Mouse (Mus musculus) forebrain, postnatal 0 days (tissue): ENCODE measurements around the gene Gm43720. TPM values are rescaled to one million over a fixed set of nuclear protein-coding genes. Genes with fewer than 3 reads are reported as not detected.
A peak's percentile ranks its signal among the peaks of the same experiment; 100 is the strongest.

ENCODE experiments used
- ATAC-seq: fragments of 200-750 bp; cut with Nextera tagmentation; 2 replicates; pipeline ENCODE4 v1.8.0; 2017; ENCODE audit warnings: mild to moderate bottlenecking, moderate library complexity
- DNase-seq: peaks from one replicate; pipeline ENCODE4 v3.0.0-alpha.2; 2015
- H3K27ac ChIP-seq: fragments of 300-500 bp; sonication (generic); 2 replicates; pipeline ENCODE4 v1.5.1; 2014; ENCODE audit warnings: low read depth, mild to moderate bottlenecking, antibody characterized with exemption, low read length, moderate library complexity, mixed read lengths
- H3K27me3 ChIP-seq: fragments of 300-500 bp; sonication (generic); 2 replicates; pipeline ENCODE4 v1.6.1; 2014; ENCODE audit warnings: mild to moderate bottlenecking, low read length, mixed read lengths; ENCODE audit not compliant: insufficient read depth
- H3K36me3 ChIP-seq: fragments of 300-500 bp; sonication (generic); 2 replicates; pipeline ENCODE4 v1.6.1; 2014; ENCODE audit warnings: mild to moderate bottlenecking, moderate library complexity; ENCODE audit not compliant: insufficient read depth
- H3K4me1 ChIP-seq: fragments of 300-500 bp; sonication (generic); 2 replicates; pipeline ENCODE4 v1.6.1; 2014; ENCODE audit warnings: antibody characterized with exemption; ENCODE audit not compliant: insufficient read depth
- H3K4me2 ChIP-seq: fragments of 300-500 bp; sonication (generic); 2 replicates; pipeline ENCODE4 v1.6.1; 2014; ENCODE audit warnings: low read depth, mild to moderate bottlenecking, moderate library complexity
- H3K4me3 ChIP-seq: fragments of 300-500 bp; sonication (generic); 2 replicates; pipeline ENCODE4 v1.5.1; 2014; ENCODE audit warnings: low read depth, low read length, mixed read lengths
- H3K9ac ChIP-seq: fragments of 300-500 bp; sonication (generic); 2 replicates; pipeline ENCODE4 v1.6.1; 2014; ENCODE audit warnings: mild to moderate bottlenecking
- H3K9me3 ChIP-seq: fragments of 300-500 bp; sonication (generic); 2 replicates; pipeline ENCODE4 v1.6.1; 2016; ENCODE audit warnings: low read length
- CTCF ChIP-seq: sonication (generic); IDR thresholded peaks from 2 replicates; pipeline ENCODE4 v1.5.1; 2016; ENCODE audit warnings: antibody characterized with exemption, control low read depth, low read depth
- WGBS: fragments of 180-500 bp; shearing (Covaris S2); extraction: QIAGEN DNeasy Blood & Tissue Kit; methylation state at CpG from one replicate; pipeline ENCODE4 v1.1.7; 2014; 5-methylcytosine and 5-hydroxymethylcytosine counted together
- polyA plus RNA-seq: library from polyadenylated mRNA; unstranded; fragments of >200 nt; fragmentation: Nextera tagmentation; extraction: Ambion mirVana; gene quantifications from 2 replicates; pipeline ENCODE4 v1.2.1, GENCODE M21; 2015
- total RNA-seq: library from RNA; depleted of rRNA; stranded (reverse); fragments of >200 nt; gene quantifications from 2 replicates; pipeline ENCODE4 v1.2.3, GENCODE M21; 2014

Gene Gm43720
- total and polyA plus RNA-seq, 2 experiments from 2014 or later: 0.04 to 0.33 TPM

DNA sequence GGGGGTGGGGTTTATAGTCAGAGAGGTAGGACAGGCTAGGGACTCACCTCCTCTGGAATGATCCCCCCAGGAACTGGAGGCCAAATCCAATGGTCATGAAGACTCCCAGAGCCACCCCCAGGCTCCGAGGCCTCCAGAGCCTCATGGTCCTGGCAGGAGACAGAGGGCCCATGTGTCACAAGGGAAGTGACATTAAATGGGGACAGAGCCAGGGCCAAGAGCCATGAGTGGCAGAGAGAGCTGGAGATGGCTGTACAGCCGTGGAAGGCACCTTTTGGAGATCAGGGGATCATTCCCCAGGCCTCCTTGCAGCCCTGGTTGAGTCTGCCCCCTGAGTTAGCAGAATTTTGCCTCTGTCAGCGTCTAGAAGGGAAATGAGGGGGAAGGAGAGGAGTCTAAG lies 8.5 kb downstream of the Gm43720 start:
- WGBS: 54% methylated on average over 3 of the region's 3 CpGs
- ATAC-seq (no peak), DNase-seq (no peak)
- peaks cover 4% of the 10 kb centered on the region; the same call in 1 of the 2 replicates for H3K36me3 ChIP-seq
- no peak overlapping the region for H3K4me3 ChIP-seq
- no peak overlapping the region for H3K4me2 ChIP-seq
- no peak overlapping the region for H3K27ac ChIP-seq
- H3K9me3 ChIP-seq: no peaks in the 10 kb centered on the region
- no peak overlapping the region for H3K9ac ChIP-seq
- TF ChIP-seq CTCF: no peak
- 0 out of 2 replicates have a peak, but pooled peaks cover 9% of the 10 kb centered on the region for H3K4me1 ChIP-seq
- H3K27me3 ChIP-seq: no peaks in the 10 kb centered on the region

GRCm38 (mm10) chr5:138268980-138269379 lies 10.8 kb downstream of the Gm43720 start:
- WGBS: 84% methylated on average over 4 of the region's 4 CpGs
- peaks cover 6% of the 10 kb centered on the region; the same call in 1 of the 2 replicates for H3K4me1 ChIP-seq
- H3K27ac ChIP-seq: no peak overlapping the region
- ATAC-seq (no peak), DNase-seq (no peak)
- no peak overlapping the region for H3K4me2 ChIP-seq
- H3K4me3 ChIP-seq: no peak overlapping the region
- no peak overlapping the region for H3K9ac ChIP-seq
- TF ChIP-seq CTCF: no peak
- H3K9me3 ChIP-seq: no peaks in the 10 kb centered on the region
- no peaks in the 10 kb centered on the region for H3K36me3 ChIP-seq
- H3K27me3 ChIP-seq: no peaks in the 10 kb centered on the region

DNA sequence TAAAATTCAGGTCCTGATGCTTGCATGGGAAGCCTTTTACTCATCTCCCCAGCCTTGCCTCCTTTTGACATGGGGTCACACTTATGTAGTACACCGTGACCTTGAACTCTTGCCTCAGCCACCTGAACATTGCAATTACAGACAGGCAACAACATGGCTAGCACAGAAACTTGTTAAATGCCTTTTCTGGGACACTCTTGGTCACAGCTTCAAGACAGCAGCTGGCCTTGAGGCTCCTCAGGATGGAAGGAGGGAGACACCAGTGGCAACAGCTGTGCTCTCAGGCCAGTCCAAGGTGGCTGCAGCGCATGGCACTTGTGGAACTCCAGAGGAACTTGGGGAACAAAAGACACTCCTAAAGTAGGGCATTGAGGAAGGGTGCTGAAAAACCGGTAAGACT lies 12.6 kb downstream of the Gm43720 start:
- no peak overlapping the region for H3K27ac ChIP-seq
- WGBS: 88% methylated on average over 3 of the region's 3 CpGs
- ATAC-seq: no peak
- no peak overlapping the region for H3K4me2 ChIP-seq
- no peak for TF ChIP-seq CTCF
- DNase-seq: no peak
- H3K4me3 ChIP-seq: no peak overlapping the region
- H3K9ac ChIP-seq: no peak overlapping the region
- no peaks in the 10 kb centered on the region for H3K27me3 ChIP-seq
- H3K36me3 ChIP-seq: peaks cover 2% of the 10 kb centered on the region
- H3K9me3 ChIP-seq: no peaks in the 10 kb centered on the region
- peaks cover 14% of the 10 kb centered on the region for H3K4me1 ChIP-seq

GRCm38 (mm10) chr5:138265712-138266111 lies 14.0 kb downstream of the Gm43720 start:
- H3K4me1 ChIP-seq: peaks cover 14% of the 10 kb centered on the region
- no peak for DNase-seq
- H3K4me3 ChIP-seq: no peak overlapping the region
- H3K27me3 ChIP-seq: no peaks in the 10 kb centered on the region
- H3K9ac ChIP-seq: no peak overlapping the region
- H3K9me3 ChIP-seq: no peaks in the 10 kb centered on the region
- 95% methylated on average over 4 of the region's 4 CpGs for WGBS
- ATAC-seq: no peak
- H3K4me2 ChIP-seq: no peak overlapping the region
- no peak overlapping the region for H3K27ac ChIP-seq
- no peak for TF ChIP-seq CTCF
- H3K36me3 ChIP-seq: peaks cover 16% of the 10 kb centered on the region

DNA sequence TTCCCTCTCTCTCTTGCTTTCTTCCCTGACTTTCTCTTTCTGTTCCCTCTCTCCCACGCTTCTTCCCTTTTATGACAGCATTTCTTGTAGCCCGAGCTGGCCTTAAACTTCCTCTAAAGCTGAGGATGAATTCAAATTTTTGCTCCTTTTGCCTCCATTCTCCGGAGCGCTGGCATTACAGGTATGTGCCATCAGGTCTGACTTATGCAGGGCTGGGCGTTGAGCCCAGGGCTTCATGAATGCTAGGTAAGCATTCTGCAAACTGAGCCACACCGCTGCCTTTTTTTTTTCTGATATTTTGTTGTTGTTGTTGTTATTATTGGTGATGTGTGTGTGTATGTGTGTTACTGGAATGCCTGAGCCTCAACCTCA lies 15.6 kb downstream of the Gm43720 start:
- no peak; the same call in 1 of the 2 replicates for ATAC-seq
- no peak for DNase-seq

DNA sequence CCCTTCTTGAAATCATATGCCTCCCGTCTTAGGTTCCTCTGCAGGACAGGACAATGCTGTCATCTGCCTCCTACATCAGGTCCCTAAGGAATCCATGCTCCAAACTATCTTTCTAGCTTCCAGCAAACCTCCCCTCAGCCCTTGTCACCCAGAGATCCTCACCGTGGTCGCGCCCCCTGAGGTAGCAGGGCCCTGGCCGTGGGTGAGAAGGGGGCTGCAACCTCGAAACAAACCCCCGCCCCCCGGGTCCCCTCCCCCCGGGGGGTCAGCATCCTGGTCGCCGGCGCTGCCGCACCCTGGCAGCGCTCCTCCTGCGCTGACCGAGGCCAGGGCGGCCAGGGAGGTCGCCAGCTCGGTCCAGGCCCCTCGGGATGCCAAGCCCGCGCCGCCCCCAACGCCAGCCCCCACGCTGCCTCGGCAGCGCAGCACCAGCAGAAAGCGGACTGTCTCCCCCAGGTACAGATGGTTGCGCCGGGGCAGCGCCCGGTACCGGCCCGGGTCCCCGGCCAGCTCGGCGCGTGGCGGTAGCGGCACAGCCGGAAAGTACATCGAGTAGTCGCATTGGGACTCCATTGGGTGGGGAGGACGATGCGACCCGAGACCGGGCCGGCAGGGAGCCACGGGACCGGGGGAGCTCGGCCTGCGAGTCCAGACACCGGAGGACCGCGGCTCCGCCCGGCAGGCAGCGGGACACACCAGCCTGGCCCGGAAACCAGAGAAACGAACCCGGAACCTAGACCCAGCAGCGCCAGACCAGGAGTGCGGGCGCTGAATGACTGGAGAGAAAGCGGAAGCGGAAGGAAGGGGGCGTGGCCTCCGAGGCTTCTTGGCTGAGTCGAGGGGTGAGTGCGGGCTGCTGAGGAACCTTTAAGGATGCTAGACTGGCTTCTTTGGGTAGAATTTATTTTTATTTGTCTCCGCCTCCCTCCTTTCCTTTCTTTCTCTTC lies 16.2 kb downstream of the Gm43720 start, which contains the start of gene BC037034:
BC037034 (minus strand) TSS at position 774 of the 947 bp plus-strand sequence.
- Histone ChIP-seq H3K27ac (peak within 1 kb of the TSS; percentile 78), H3K36me3 (peaks cover 38% of the 10 kb centered on the region), H3K9me3 (no peaks in the 10 kb centered on the region), H3K4me3 (peak within 1 kb of the TSS; percentile 71), H3K9ac (peak within 1 kb of the TSS; percentile 78), H3K4me2 (peak within 1 kb of the TSS; percentile 91), H3K27me3 (no peaks in the 10 kb centered on the region), H3K4me1 (peaks cover 14% of the 10 kb centered on the region)
- DNase-seq (peak; percentile 93), ATAC-seq (peak; percentile 97)
- no peak; the same call in 1 of the 2 replicates for TF ChIP-seq CTCF
- 3% methylated on average over 65 of the region's 71 CpGs for WGBS

More for the DNA sequence above, 15.6 kb downstream of the Gm43720 start:
- peak overlapping the region; percentile 78 for H3K9ac ChIP-seq
- H3K4me2 ChIP-seq: peak overlapping the region; percentile 91
- WGBS: 12% methylated on average over 6 of the region's 6 CpGs
- H3K4me3 ChIP-seq: peak overlapping the region; percentile 71
- H3K36me3 ChIP-seq: peaks cover 31% of the 10 kb centered on the region
- no peaks in the 10 kb centered on the region for H3K9me3 ChIP-seq
- H3K27me3 ChIP-seq: no peaks in the 10 kb centered on the region
- peaks cover 14% of the 10 kb centered on the region for H3K4me1 ChIP-seq
- peak overlapping the region; percentile 78 for H3K27ac ChIP-seq
- TF ChIP-seq CTCF: no peak
